Mouse (Mus musculus) c-Kit-positive CD71-positive TER-119-negative erythroid progenitor cells, embryonic 14.5 days (primary cell): ENCODE measurements around the gene Ift80.
A peak's percentile ranks its signal among the peaks of the same experiment; 100 is the strongest.
"Not testable (repeated sequence)": the region's sequence is repeated elsewhere in the genome, so short reads cannot be mapped to it uniquely, and the experiment has no call there.

Experiments used
- DNase-seq: peaks from one replicate; pipeline ENCODE4 v3.0.0-alpha.2; 2013; ENCODE audit warnings: low read depth

The Ift80 gene

DNA sequence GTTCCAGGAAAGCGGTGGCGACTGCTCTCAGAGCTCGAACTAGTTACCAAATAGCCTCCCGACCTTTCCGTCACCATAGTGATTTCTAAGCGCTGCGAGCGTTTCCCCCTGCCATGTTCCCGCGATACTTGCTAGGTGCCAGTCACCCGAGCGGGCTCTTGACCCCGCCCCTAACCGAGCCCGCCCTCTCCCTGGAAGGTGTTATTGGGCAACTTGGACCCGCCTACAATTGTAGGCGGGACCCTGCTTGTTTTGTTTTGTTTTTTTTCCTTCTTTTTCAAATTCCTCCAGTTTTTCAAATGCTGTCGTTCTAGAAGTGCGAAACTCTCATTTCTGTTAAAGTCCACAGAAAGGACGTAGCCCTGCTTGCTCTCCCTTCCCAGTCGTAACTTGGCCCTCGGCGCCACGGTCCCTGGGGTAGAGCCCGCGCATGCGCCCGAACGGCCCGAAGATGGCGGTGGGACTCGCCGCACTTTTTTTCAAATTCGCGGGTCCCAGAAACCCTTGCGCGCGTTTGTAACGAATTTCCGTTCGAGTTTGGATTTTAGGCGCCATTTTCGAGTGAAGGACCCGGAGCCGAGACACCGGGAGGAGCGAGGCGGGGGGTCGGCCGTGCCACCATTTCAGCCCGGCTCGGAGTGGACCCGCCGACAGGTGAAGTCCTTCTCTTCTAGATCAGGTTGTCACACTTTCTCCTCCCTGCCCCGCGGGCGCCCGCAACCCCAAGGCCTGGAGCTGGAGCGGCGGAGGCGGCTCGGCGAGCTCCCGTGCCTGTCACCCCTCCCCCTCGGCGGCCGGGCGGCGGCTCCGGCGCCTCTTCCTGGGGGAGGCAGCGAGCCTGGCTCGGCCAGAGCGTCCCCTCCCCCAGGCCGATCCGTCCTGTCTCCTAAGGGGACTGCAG, at the start of gene Ift80, which contains the start of gene Smc4:
TSS of gene Ift80 (minus strand) at position 134 of the 901 bp plus-strand sequence.
TSS of gene Smc4 (plus strand) at position 302 of the 901 bp plus-strand sequence.
- DNase-seq, result peak; percentile 97

DNA sequence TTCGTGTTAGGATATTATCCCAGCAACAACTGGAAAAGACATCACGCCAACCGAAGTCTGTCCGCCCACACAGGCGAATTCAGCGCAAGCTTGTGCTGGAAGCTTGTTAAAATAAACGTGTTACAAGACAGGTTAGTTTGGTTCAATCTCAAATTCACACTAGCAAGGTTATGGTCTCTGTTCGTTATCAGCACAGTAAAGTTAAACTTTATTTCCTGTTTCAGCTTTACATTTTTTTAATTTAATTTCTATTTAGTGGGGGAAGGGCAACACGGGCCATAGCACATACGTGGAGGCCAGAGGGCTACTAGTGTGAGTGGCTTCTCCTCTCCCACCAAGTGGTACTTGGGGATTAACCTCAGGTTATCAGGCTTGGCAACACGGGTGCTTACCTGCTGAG, 47.5 kb upstream of the Ift80 start:
- no peak for DNase-seq

DNA sequence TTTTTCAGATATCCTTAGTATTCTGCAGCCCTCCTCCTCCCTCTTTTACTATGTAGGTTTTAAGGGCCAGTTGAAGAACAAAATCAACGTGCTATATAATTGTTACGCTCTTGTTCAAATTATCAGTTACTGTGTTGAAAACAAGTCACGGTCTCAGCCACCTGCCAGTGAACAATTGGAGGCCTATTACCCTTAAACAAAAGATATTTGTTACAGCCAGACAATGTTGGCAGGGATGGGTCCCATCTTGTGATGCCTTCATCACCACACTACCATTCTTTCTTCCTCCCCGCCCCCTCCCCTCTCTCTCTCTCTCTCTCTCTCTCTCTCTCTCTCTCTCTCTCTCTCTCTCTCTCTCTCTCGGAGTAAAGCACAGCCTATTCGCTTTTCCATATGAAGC, 44.6 kb upstream of the Ift80 start:
- no peak for DNase-seq

DNA sequence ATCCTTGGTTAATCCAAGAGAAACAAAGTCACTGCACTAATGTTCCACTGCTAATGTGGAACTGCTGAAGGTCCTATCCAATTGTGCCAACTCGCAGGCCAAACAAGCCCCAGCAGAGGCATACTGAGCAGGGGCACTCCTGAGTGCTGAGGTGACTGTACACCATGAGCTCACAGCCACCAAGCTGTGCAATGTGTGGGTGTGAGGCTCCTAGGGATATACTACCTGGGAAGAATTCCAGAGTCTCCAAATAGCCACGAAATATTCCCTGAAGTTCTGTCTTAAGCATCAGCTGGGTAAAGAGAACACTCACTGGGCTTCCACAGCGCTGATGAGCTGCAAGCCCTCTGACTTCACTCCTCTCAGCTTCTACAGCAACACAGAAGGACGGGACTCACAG, 43.3 kb upstream of the Ift80 start:
- DNase-seq, result no peak

DNA sequence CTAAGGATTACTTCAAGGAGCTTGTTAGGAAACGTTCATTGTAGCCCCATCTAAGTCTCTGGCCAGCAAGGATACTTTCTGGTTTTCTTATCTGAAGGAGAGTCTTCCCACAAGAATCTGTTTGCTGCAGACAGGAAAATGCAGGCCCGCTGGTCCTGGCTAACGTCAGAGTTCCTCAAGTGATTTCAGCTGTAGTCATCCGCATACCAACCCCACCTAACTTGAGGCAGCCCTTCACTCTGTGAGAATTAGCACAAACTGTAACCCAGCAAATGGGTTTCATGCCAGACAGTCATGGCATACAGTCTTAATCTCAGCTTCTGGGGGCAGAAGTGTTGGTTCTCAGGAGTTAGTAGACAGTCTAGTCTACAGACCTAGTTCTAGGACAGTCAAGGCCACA, 42.1 kb upstream of the Ift80 start:
- DNase-seq, result no peak

DNA sequence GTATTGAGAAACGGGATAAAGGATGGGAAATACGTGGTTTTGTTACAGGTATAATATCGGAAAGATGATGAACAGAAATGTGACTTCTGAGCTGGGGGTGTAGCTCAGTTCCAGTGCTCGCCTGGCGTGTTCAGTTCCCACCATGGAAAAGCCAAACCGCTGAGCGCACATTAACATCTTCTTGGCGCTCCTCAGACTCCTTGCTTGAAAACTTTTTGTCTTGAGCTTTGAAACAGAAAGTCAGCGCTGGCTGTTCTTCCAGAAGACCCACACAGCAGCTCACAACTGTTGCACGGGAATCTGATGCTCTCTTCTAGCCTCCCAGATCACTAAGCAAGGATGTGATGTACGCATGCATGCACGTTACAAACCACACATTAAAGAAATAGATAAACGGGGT, 41.4 kb upstream of the Ift80 start:
- no peak for DNase-seq

DNA sequence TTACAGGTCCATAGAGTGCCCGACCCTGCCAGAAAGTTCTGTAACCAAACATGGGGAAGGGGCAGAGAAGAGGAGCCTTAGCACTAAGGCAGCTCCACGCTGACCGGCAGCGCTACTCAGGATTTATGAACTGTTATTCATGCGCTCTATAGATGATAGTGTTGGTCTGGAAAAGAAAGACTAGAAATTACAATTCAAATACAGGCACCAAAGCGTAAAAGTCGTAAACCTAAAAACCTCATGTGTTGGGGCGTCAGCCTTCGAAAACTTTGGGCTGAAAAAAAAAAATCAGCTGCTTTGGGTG, 41.0 kb upstream of the Ift80 start:
- no peak for DNase-seq

DNA sequence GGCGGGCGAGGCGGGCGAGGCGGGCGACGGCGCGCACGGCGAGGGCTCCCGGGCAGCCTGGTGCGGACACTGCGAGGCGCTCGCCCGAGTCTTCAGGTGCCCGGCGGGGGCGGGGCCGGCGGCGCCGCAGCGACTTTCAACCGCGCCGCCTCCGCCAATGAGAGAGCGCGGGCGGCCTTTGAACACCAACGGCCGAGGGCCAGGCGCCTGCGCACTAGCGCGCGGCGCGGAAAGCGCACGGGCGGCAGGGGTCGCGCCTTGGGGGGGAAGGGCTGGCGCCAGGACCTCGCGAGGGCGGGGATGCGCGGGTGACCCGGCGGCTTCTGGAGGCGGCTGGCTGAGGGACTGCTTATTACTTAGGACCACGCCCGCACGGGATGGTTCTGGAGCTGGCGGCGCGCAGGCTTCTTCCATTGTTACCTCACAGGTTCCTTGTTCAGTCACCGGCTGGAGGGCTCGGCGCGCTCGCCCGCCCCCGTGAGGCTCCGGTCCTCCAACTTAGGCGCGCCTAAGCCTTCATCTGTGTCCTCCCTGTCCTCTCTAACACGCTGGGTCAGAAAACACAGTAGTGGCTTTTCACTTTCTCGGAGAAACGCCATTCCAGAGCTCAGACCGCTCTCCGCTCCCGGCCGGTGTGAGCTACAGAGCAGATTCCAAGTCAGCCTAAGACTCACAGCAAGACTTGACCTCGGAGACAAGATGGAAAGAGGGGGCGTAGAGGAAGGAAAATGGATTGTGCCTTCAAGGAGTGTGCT, 40.5 kb upstream of the Ift80 start, which contains the start of gene Trim59:
TSS of gene Trim59 (minus strand) at position 111 of the 755 bp plus-strand sequence.
- DNase-seq, result peak; percentile 82

DNA sequence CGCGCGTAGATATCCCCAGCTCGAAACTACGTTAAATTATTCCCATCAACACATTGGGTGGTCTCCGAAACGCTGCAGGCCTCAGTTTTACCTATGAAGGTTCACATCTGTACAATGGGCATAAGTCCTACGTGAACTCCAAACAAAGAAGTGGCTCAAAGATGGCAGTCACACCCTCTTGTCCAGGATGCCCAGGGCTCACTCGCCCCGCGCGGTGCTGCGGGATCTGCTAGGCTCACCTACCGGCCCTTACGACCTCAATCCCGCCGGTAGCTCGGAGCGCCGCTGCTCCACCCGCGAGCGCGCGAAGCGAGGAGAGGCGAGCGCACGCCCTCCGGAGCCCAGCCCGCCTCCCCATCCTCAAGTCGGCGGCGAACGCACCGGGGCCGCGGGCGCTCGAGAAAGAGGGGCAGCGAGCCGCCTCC, 39.8 kb upstream of the Ift80 start:
- DNase-seq, result peak; percentile 29

DNA sequence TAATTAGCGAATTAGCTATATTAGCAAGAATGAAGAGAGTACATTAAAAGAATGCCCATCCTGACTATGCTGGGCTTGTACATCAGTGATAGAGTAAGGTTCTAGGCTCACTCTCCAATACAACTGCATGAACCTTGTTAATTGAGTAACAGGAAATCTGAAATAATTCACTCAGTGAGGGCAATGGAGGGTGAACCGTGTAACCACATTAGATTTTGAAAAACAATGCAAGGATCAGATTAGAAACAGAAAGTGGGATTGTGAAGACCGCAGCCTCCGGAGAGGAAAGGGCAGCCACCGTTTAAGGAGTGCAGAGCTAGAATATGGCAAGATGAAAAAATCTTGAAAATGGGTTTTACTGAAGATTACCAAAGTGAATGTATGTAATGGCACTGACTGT, 36.9 kb upstream of the Ift80 start:
- no peak for DNase-seq

DNA sequence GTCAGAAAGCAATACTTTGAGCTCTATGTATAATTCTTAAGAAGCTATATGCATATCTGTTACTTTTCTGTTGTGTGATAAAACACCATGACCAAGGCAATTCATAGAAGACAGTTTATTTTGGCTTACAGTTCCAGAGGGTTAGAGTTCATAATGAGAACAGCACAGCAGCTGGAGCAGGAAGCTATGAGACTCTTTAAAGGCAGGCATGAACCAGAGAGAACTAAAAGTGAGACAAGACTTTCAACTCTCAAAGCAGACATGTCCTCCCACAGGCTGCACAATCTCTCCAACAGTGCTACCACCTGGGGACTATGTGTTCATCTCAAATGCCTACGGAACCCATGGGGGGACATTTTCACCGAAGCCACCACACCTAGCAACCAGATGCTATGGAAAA, 35.7 kb upstream of the Ift80 start:
- DNase-seq, result no peak

DNA sequence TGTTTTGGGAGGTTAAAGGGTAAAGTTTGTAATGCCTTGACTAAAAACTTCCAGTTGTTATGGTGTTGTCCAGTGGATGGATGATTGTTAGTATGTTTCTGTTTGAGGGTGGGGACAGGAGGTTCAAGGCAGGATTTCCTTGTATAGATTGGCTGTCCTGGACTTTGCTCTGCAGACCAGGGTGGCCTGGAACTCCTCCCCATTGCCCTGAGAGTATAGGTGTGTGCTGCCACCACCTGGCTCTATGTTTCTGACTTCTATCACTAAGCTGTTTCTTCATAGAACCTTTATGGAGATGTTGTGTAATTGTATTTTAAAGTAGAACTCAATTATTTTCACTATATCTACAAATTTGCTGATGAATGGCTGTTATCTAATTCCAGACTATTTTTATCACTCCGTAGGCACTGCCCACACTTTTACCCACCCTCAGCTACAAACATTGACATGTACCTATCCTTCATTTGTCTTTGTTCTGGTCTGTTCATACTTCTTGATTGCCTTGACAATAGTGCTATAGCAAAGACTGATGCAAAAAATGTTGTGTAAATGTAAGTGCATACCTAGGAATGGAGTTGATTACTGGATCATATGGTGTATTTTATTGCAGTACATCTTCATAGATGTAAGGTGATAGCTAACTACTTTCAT, 21.9 kb upstream of the Ift80 start:
- no peak for DNase-seq

DNA sequence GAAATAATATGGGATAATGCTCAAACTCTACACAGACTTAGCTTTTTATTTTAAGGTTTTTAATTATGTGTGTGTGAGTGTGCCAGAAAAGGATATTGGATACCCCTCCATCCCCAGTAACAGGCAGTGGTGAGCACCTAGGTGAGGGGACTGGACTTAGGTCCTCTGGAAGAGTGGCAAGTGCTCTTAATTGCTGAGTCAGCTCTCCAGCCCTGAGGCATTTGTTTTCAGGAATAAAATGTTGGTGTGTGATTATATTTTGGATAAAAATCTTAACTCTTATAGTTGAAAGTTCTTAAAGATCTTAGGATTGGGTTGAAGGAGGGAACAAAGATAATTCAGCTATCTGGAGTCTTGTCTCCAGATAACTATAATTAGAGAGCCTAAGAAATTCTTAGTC, 16.4 kb upstream of the Ift80 start:
- DNase-seq, result no peak

DNA sequence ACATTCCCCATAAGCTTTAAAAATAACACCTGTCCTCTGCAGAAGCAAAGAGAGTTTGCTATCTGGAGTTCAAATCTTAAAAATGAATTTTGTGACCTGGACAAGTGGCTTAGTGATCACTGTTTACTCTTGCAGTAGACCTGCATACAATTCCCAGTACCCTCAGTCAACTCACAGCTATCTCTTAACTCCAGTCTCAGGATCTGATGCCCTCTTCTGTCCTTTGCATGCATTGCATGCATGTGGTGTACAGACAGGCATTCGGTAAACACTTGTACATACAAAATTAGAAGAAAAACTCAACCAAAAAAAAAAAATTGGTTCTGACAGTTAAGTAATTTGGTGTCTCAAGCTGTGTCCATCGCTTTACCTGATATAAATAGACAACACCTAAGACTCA, 15.9 kb upstream of the Ift80 start:
- peak; percentile 40 for DNase-seq

DNA sequence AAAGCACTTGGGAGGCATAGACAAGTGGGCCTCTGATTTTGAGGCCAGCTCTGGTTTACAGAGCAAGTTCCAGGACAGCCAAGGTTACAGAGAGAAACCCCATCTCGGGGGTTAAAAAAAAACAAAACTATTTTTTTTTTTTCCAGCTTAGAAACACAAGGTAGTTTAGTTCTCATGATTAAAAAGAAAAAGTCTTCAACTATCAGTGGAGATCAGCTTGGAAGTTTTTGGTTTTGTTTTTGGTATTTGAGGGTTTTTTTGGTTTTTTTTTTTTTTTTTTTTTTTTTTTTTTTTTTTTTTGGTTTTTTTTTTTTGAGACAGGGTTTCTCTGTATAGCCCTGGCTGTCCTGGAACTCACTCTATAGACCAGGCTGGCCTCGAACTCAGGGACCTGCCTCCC, 14.3 kb upstream of the Ift80 start:
- not testable (repeated sequence) for DNase-seq

DNA sequence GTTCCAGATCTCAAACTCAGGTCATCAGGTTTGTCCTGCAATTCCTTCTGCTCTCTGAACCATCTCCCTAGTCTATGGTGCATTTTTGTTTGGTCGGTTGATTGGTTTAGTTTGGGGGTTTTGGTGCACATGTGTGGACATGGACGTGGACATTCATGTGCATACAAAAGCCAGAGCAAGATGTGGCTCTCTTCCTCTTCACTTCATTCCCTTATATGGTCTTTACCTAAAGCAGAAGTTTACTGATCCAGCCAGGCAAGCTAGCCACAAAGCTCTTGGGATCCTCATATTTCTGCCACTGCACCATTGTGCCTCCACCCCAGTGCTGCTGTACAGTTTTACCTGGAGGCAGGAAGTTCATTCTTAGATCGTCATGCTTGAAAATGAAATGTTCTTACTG, 12.8 kb upstream of the Ift80 start:
- no peak for DNase-seq

DNA sequence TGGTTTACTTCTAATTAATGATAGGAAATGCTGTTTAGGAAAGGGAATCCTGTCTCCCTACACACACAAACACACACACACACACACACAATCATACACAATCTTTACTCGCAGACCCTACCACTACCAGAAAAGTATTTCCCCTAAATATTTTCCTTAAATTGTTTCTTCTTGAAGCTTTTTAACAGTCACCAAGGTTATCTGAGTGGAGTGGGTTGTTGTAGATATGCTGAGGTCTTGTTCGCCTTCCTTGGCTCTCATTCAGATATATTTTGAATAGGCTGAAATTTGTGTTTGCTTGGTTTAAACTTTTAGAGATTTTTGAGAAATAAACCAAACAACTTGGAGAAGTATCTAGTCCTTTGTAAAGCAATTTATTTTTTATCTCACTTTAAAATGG, 4.5 kb upstream of the Ift80 start:
- no peak for DNase-seq

DNA sequence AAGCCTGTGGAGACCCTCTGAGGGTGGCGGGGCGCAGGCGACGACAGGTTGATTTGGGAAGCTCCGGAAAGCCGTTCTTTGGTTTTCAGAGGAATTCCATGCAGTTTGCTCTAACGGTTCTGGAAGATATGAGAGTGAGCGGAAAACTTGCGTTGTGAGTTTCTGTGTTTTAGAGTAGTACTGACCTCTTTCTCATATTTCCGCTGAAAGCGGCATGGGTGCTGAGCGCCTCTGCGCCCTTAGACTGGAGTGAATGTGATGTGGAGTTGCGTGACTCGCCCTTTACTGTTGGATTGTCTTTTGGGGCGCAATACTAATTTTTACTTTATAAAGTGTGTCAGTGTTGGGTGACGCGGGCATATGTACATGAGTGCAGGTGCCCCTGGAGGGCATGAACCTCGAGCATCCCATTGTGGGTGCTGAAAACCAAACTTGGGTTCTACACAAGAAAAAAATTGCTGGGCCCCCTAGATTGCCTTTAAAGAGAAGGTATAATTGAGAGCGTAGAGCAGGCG, 1.9 kb upstream of the Ift80 start:
- DNase-seq, result no peak

DNA sequence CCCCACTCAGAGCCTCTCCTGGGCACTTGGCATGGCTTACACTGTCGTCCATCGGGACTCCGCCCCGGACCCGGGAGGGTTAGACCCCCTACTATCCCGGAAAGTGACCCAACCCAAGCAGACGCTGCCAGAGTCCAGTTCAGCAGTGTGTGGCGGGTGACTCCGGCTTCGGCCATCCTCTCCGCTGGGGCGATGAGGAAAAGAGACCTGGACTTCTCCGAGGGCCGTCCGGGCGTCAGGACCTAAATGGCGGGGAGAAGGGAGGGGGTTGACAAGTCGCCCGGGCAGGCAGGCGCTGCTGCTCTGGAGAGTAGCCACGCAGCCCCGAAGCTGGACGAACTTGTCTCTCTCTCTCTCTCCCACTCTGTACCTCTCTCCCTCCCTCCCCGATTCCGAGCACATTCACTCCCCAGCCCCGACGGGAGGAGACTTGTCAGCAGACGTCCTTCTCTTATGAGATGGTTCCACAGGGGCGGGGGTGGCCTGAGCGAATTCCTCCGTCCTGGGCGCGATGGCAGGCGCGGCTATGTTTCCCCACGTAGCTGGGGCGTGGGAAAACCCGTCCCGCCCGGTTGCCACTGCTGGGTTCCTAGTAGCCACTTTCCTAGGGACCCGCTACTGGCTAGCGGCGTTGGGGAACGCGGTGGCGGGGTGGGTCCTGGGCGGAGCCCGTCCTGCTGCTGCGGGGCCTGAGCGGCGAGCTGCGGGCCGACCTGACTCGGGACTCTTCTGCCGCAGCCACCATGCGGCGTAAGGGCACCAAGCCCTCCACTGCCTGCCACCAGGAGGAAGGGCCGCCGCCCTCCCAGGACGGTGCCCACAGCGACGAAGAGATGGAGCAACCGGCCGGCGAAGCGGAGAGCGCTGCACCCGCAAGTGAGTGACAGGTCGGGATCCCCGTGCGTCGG, 1.2 kb upstream of the Ift80 start:
- DNase-seq, result no peak

DNA sequence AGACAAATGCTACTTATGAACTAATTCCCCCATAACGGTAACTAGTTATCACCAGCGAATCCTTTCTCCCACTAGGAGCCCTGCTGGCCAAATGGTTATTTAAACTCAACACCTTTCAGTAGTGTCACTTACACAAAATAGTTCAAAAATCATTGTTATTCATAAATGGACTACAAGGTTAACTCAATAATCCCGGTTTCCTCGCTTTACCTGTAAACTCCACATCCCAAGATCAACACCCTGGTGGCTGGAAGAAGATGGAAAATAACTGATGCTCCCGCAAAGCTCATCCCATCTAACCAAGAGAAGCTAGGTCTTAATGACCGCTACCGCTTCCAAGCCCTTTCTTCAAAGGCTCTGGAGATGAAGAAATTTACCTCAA, 324 bp downstream of the Ift80 start:
- DNase-seq, result no peak

DNA sequence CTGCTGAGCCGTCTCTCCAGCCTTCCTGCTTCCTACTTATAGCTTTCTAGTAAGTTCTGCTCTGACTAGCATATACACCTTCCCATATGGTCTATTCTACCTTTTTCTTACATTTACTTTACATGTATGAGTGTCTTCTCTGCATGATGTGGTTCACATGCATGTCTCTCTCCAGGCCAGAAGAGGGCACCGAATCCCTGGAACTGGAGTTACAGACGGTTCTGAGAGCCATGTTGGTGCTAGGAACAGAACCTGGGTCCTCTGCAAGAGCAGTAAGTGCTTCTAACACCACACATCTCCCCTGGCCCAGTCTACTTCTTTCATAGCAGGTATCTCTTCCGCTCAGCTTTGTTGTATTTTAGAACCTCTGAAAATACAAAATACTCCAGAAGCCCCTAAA, 1.6 kb downstream of the Ift80 start:
- DNase-seq, result no peak

DNA sequence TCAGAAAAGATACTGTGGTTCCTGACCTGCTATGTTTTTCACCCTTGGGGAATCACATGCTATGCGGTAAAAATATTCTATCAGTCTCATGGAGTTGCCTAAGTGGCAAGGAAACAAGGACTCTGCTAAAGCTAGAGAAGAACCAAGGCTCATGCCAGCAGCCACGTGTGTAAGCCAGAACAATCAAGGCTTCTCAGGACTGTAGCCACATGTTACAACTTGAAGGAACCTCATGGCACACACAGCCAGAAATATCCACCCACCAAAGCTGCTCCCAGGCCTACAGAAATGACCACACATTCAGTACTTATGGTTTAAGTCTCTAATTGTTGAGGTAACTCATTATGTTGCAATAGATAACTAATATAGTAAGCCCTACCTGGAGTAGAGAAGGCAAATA, 17.8 kb downstream of the Ift80 start:
- no peak for DNase-seq
